Mouse (Mus musculus) adrenal gland, adult (tissue): ENCODE measurements around the gene Nsun5.
"Not testable (repeated sequence)": the region's sequence is repeated elsewhere in the genome, so short reads cannot be mapped to it uniquely, and the experiment has no call there.

Experiments
- DNase-seq, 2 experiments: peaks; one replicate each; pipeline ENCODE4 v3.0.0; 2022 to 2023; ENCODE audit warnings: low spot score in 1 of 2; ENCODE audit not compliant: inconsistent age in 2 of 2

Gene Nsun5

DNA sequence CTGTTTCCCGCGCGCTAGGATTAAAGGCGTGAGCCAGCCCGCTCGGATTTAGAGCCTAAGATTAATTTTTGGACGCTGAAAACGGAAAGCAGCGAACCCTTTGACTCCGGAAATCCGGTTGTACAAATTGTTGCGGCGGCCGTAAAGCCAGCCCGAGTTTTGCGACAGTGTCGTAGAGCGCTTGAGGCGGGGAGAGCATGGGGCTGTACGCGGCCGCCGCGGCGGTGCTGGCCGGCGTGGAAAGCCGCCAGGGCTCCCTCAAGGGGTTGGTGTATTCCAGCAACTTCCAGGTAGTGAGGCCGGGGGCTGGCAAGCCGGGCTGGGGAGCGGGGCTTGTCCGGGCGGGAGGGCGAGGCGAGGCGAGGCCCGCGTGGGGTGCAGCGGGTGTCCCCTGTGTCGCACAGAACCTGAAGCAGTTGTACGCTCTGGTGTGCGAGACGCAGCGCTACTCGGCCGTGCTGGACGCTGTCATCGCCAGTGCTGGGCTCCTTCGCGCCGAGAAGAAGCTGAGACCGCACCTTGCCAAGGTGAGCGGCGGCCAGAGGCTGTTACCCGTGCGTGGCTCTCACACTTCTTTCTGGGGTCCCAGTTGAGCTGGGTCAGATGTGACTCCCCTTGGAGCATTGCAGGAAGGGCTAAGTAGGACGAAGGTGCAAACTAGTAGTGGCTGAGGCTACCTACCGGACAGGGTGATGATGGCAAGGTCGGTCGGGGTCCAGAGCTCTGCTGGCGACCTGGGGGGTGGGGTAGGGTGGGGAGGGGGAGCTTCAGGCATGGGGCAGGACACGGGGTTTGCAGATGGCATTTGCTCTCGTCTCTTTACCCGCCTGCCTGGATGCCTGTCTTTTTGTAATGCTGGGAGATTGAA, at the start of gene Nsun5:
Gene Nsun5, plus strand, starts transcription at position 167 of the 868 bp plus-strand sequence.
- DNase-seq: peak; percentile 94 to 98

DNA sequence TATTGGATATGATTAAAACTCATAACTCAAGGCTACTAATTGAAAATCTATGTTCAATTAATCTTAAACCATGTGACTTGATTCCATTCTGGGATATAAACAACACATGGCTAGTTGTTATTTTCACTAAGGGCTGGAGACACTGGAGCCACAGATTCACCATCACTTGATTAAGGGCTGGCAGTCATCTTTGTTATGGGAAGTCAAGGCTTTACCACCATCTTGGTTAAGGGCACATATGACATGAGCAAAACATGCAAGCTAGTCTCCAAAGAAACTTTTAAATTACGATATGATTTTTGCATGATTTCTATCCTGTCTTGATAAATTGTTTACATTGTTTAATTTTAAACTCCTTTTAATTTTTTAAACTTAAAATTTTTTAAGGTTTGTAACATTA, 47.6 kb upstream of the Nsun5 start:
- DNase-seq: no peak

DNA sequence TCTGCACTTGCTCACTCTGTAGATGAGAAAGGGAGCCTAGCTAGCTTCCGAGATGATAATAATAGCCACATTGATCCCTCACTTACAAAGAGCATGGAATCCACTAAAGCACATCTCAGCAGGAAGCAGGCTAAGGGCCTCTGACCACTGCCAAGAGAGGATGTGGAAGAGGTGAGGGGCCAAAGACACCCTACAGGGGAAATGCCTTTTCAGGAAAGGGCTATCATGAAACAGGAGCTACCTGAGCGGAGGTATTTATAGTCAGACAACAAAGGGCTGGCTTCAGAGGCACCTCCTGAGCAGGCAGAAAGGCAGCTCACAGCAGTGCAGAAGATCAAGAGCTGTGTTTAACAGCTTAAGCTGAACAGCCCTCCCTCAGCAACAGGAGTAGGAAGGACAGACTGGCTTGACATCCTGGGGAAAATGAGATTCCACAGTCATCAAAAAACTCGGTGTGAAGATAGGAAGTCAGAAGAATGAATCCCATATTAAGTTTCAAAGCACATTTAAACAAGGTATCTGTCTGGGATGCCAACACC, 43.6 kb upstream of the Nsun5 start:
- DNase-seq: no peak

- no peak for DNase-seq
These were observed 40.3 kb upstream of the Nsun5 start for GRCm38 (mm10) chr5:135329471-135329870.

GRCm38 (mm10) chr5:135330201-135330600, 39.6 kb upstream of the Nsun5 start:
- DNase-seq: no peak

- no peak for DNase-seq
These were observed 38.6 kb upstream of the Nsun5 start for GRCm38 (mm10) chr5:135331161-135331560.

DNA sequence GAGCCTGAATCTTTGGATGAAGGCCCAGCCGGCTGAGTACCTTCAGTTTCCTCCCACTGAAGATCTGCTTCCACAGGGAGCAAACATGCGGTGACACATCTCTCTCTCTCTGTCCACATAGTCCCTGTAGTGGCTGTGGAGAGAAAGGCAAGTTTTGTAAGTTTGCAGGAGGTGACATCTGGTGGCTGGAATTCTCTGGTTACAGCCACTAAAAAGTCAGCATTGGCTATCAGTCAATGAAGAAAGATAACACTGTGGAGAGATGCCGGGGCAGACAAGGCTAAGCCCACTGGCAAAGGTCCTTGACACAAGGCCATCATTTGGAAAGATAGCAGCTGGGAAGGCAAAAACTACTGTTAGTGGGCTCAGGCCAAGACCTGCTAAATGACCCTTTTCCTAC, 32.2 kb upstream of the Nsun5 start:
- DNase-seq: peak; percentile 56 to 83

GRCm38 (mm10) chr5:135345989-135346388, 23.8 kb upstream of the Nsun5 start:
- no peak for DNase-seq

- DNase-seq: peak in 1 of 2 experiments; percentile 63
These were observed 23.3 kb upstream of the Nsun5 start for GRCm38 (mm10) chr5:135346430-135346829.

- no peak for DNase-seq
These were observed 22.2 kb upstream of the Nsun5 start for GRCm38 (mm10) chr5:135347511-135348011.

- DNase-seq: no peak
These were observed 19.9 kb upstream of the Nsun5 start, which contains the start of gene Fkbp6 for GRCm38 (mm10) chr5:135349862-135350261. Fkbp6 (minus strand) TSS chr5:135350044.

- no peak for DNase-seq
These were observed 18.1 kb upstream of the Nsun5 start for GRCm38 (mm10) chr5:135351606-135352005.

DNA sequence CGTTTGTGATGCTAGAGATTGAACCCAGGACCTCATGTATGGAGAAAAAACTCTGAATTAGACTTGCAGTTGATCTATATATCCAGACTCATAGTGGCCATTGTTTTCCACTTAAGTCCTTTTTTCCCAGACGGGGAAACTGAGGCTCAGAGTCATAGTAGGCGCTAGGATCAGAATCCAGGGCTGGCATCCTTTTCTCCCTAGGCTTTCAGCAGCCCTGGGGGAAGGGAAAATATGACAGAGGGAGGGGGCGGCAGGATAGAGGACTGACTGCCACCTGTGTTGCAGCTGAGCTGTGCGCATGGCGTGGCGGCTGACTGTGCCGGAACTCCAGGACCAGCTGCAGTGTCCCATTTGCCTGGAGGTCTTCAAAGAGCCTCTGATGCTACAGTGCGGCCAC, 16.8 kb upstream of the Nsun5 start, which contains the start of gene Trim50:
Gene Trim50, plus strand, starts transcription at position 301 of the 400 bp plus-strand sequence.
- DNase-seq: no peak

DNA sequence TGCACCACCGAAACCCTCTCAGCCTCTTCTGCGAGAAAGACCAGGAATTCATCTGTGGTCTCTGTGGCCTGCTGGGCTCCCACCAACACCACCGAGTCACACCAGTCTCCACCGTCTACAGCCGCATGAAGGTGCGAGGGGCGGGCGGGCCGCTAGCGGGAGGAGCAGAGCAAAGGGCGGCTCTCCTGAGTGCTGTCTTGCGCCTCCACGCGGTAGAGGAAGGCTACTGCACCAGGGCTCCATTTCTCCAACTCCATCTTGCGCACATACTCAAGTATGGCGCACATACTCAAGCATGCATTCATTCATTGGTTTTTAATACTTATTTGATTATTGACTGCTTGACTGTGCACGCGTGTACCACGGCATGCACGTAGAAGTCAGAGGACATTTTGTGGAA, 16.2 kb upstream of the Nsun5 start:
- no peak for DNase-seq

DNA sequence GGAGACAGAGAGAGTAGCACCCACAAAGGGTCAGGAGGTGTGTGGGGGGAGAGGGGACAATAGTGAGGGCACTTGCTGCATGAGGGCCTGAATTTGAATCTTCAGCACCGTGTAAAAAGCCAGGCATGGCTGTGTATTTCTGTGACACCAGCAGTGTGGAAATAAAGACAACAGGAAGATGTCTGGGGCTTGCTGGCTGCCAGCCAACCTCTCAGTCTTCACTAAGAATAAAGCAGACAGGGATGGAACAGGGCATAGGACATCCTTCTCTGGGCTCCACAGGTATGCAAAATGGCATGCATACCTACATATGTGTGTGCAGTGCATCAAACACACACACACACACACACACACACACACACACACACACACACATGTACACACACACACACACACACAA, 13.7 kb upstream of the Nsun5 start:
- no peak for DNase-seq

GRCm38 (mm10) chr5:135357556-135357955, 12.2 kb upstream of the Nsun5 start:
- peak in 1 of 2 experiments; percentile 66 for DNase-seq

DNA sequence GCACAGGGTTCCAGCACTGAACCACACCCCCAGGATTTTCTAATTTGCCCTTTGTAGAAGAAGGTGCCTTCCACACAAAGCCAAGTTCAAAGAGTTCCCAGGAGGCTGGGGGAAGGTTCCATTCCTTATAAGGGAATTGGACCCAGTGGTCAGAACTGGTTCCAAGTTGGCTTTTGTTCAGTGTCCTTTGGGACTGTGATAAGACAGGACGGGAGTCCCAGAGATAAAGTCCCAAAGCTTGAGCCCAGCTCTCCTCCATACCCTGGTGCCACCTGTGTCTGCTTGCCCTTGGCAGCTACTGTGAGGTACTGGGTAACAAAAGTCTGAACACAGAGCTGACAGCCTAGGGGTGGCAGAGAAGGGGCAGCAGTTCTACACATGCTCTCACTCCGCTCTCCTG, 10.0 kb upstream of the Nsun5 start:
- peak in 1 of 2 experiments; percentile 73 for DNase-seq

- DNase-seq: no peak
These were observed 7.2 kb upstream of the Nsun5 start for GRCm38 (mm10) chr5:135362572-135362971.

GRCm38 (mm10) chr5:135363540-135363939, 6.2 kb upstream of the Nsun5 start:
- peak in 1 of 2 experiments; percentile 57 for DNase-seq

- DNase-seq: peak in 1 of 2 experiments; percentile 68
These were observed 1.9 kb upstream of the Nsun5 start for GRCm38 (mm10) chr5:135367841-135368240.

DNA sequence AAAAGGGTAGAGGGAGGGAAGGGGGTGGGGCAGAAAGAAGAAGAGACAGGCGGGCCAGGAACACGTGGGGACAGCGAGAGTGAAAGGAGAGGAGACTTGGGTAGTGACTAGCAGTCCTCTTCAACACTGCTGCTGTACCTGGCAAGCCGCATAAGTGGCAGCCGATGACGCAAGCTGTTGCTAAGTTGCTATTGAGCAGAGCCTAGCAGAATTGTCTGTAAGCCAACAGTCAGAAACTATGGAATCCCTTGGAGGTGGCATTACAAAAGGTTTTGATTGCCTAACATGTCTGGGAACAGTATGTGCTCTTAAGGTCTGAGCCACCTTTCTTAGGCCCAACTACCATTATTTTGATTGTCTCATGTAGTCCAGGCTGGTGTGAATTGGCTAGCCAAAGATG, 1.4 kb upstream of the Nsun5 start:
- DNase-seq: no peak

- not testable (repeated sequence) for DNase-seq
These were observed 557 bp upstream of the Nsun5 start for GRCm38 (mm10) chr5:135369196-135369595.
